Mouse (Mus musculus) neural tube, embryonic 15.5 days (tissue): ENCODE measurements around the gene Clta. TPM values are rescaled to one million over a fixed set of nuclear protein-coding genes. Genes with fewer than 3 reads are reported as not detected.
A peak's percentile ranks its signal among the peaks of the same experiment; 100 is the strongest.

ENCODE experiments used
- ATAC-seq: fragments of 200-750 bp; cut with Nextera tagmentation; 2 replicates; pipeline ENCODE4 v1.8.0; 2017; ENCODE audit warnings: mild to moderate bottlenecking, moderate TSS enrichment, moderate library complexity; ENCODE audit not compliant: low FRiP score
- H3K27ac ChIP-seq: fragments of 300-500 bp; sonication (generic); replicated peaks from 2 replicates; pipeline ENCODE4 v1.5.1; 2015; ENCODE audit warnings: mild to moderate bottlenecking, inconsistent platforms
- H3K27me3 ChIP-seq: fragments of 300-500 bp; sonication (generic); replicated peaks from 2 replicates; pipeline ENCODE4 v1.6.1; 2015; ENCODE audit warnings: inconsistent platforms
- H3K36me3 ChIP-seq: fragments of 300-500 bp; sonication (generic); 2 replicates; pipeline ENCODE4 v1.6.1; 2015; ENCODE audit warnings: inconsistent platforms
- H3K4me1 ChIP-seq: fragments of 300-500 bp; sonication (generic); 2 replicates; pipeline ENCODE4 v1.6.1; 2015; ENCODE audit warnings: inconsistent platforms
- H3K4me2 ChIP-seq: fragments of 300-500 bp; sonication (generic); 2 replicates; pipeline ENCODE4 v1.6.1; 2015; ENCODE audit warnings: inconsistent platforms, mild to moderate bottlenecking, moderate library complexity
- H3K4me3 ChIP-seq: fragments of 300-500 bp; sonication (generic); replicated peaks from 2 replicates; pipeline ENCODE4 v1.5.1; 2015; ENCODE audit warnings: mild to moderate bottlenecking, inconsistent platforms
- H3K9ac ChIP-seq: fragments of 300-500 bp; sonication (generic); replicated peaks from 2 replicates; pipeline ENCODE4 v1.6.1; 2015; ENCODE audit warnings: mild to moderate bottlenecking, inconsistent platforms
- H3K9me3 ChIP-seq: fragments of 300-500 bp; sonication (generic); replicated peaks from 2 replicates; pipeline ENCODE4 v1.6.1; 2016; ENCODE audit warnings: inconsistent platforms
- WGBS: fragments of 180-500 bp; shearing (Covaris S2); methylation state at CpG from one replicate; pipeline ENCODE4 v1.1.7; 2015; ENCODE audit warnings: mixed read lengths; 5-methylcytosine and 5-hydroxymethylcytosine counted together
- polyA plus RNA-seq: library from polyadenylated mRNA; unstranded; fragments of >200 nt; fragmentation: Nextera tagmentation; extraction: Ambion mirVana; gene quantifications from 2 replicates; pipeline ENCODE4 v1.2.1, GENCODE M21; 2015

The Clta gene
- polyA plus RNA-seq: 342 and 381 TPM in 2 replicates

- no peak within 1 kb of the TSS for H3K9ac ChIP-seq
- H3K4me2 ChIP-seq: no peak within 1 kb of the TSS
- WGBS: 92% methylated on average over 5 of the region's 5 CpGs
- no peaks in the 10 kb centered on the region for H3K27me3 ChIP-seq
- H3K9me3 ChIP-seq: no peaks in the 10 kb centered on the region
- no peak within 1 kb of the TSS for H3K4me3 ChIP-seq
- no peak within 1 kb of the TSS for H3K27ac ChIP-seq
- no peaks in the 10 kb centered on the region for H3K36me3 ChIP-seq
- ATAC-seq: no peak
- no peaks in the 10 kb centered on the region for H3K4me1 ChIP-seq
Measured at GRCm38 (mm10) chr4:44004126-44004525, at the start of gene Clta. Gene Clta (plus strand): TSS chr4:44004452.

- peak; percentile 86 for ATAC-seq
- no peaks in the 10 kb centered on the region for H3K36me3 ChIP-seq
- peak within 1 kb of the TSS; percentile 73 for H3K4me3 ChIP-seq
- under 1% methylated on average over 45 of the region's 45 CpGs for WGBS
- H3K9me3 ChIP-seq: no peaks in the 10 kb centered on the region
- no peaks in the 10 kb centered on the region for H3K27me3 ChIP-seq
- H3K4me1 ChIP-seq: peaks cover 31% of the 10 kb centered on the region
- H3K4me2 ChIP-seq: peak within 1 kb of the TSS; percentile 97
- peak within 1 kb of the TSS; percentile 61 for H3K9ac ChIP-seq
- peak within 1 kb of the TSS; percentile 81 for H3K27ac ChIP-seq
Measured at GRCm38 (mm10) chr4:43957292-43957845, 46.9 kb upstream of the Clta start, which contains the start of gene Glipr2. Gene Glipr2 (plus strand): TSS chr4:43957401.

GRCm38 (mm10) chr4:43957846-43958461 lies 46.3 kb upstream of the Clta start:
- H3K9ac ChIP-seq: peak overlapping the region; percentile 61
- no peaks in the 10 kb centered on the region for H3K27me3 ChIP-seq
- peak overlapping the region; percentile 81 for H3K27ac ChIP-seq
- H3K9me3 ChIP-seq: no peaks in the 10 kb centered on the region
- H3K4me3 ChIP-seq: peak overlapping the region; percentile 73
- WGBS: under 1% methylated on average over 26 of the region's 26 CpGs
- H3K36me3 ChIP-seq: no peaks in the 10 kb centered on the region
- ATAC-seq: peak; percentile 78
- H3K4me2 ChIP-seq: peak overlapping the region; percentile 97
- peaks cover 31% of the 10 kb centered on the region for H3K4me1 ChIP-seq

DNA sequence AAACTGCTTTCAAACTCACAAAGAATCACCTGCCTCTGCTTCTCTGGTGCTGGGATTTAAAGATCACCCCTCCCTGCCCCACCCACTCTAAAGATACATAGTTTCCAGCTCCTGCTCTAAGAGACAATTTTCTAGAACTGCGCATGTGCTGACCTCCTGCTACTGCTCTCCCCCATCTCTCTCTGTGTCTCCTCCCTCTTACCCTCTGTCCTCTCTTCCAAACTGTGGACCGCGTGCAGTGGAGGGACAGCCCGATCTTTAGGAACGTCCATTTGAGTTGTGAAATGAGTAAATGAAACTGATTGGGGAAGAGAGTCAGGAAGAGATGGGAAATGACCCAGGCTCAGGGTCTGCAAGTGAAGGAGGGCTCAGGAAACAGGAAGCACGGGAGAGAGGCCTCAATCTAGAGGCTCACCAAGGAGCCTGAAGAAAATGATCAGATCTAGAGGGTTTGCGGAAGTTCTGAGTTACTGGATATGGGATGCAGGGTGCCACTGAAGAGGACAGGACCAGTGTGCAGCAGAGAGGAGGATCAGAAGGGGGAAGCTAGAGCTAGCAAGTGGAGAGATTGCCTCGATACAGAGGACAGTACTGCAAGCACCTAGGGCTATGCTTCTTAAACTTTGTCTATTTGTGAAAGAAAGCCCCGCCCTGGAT lies 44.6 kb upstream of the Clta start:
- Histone ChIP-seq H3K36me3 (no peaks in the 10 kb centered on the region), H3K4me1 (peaks cover 36% of the 10 kb centered on the region), H3K9ac (no peak overlapping the region), H3K9me3 (no peaks in the 10 kb centered on the region), H3K27ac (no peak overlapping the region), H3K4me2 (peak overlapping the region; percentile 97), H3K4me3 (no peak overlapping the region), H3K27me3 (no peaks in the 10 kb centered on the region)
- WGBS: 74% methylated on average over 9 of the region's 9 CpGs
- ATAC-seq: no peak

DNA sequence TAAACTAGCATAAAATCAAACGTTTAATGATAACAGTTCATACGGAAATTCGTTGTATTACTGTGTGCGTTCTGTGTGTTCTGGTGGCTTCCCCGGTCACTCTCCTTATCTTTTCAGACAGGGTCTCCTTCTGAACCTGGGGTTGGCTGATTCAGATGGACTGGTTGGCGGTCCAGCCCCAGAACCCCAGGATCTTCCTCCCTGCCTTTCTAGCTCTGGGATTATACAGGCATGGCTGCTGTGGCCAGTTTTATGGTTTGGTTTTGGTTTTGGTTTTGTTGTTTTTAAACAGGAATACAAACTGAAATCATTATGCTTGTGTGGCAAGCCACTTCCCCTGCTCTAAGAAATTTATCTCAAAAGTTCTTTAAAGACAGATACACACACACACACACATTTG lies 44.0 kb upstream of the Clta start:
- Histone ChIP-seq H3K9me3 (no peaks in the 10 kb centered on the region), H3K9ac (no peak overlapping the region), H3K27ac (no peak overlapping the region), H3K4me1 (peaks cover 36% of the 10 kb centered on the region), H3K27me3 (no peaks in the 10 kb centered on the region), H3K4me3 (no peak overlapping the region), H3K36me3 (no peaks in the 10 kb centered on the region), H3K4me2 (0 out of 2 replicates have a peak overlapping the region, but pooled peaks have one; percentile 97)
- ATAC-seq: no peak
- 95% methylated on average over 6 of the region's 6 CpGs for WGBS

GRCm38 (mm10) chr4:43964326-43964833 lies 39.9 kb upstream of the Clta start:
- Histone ChIP-seq H3K4me3 (no peak overlapping the region), H3K4me2 (no peak overlapping the region), H3K36me3 (0 out of 2 replicates have a peak, but pooled peaks cover 2% of the 10 kb centered on the region), H3K4me1 (peaks cover 24% of the 10 kb centered on the region), H3K9ac (no peak overlapping the region), H3K27me3 (no peaks in the 10 kb centered on the region), H3K27ac (no peak overlapping the region), H3K9me3 (no peaks in the 10 kb centered on the region)
- ATAC-seq: no peak
- 58% methylated on average over 2 of the region's 2 CpGs for WGBS

GRCm38 (mm10) chr4:43964951-43965684 lies 39.1 kb upstream of the Clta start:
- Histone ChIP-seq H3K9ac (no peak overlapping the region), H3K9me3 (no peaks in the 10 kb centered on the region), H3K4me2 (no peak overlapping the region), H3K36me3 (0 out of 2 replicates have a peak, but pooled peaks cover 2% of the 10 kb centered on the region), H3K4me1 (peaks cover 19% of the 10 kb centered on the region), H3K27ac (no peak overlapping the region), H3K27me3 (no peaks in the 10 kb centered on the region), H3K4me3 (no peak overlapping the region)
- ATAC-seq: no peak
- 50% methylated on average over 4 of the region's 4 CpGs for WGBS

DNA sequence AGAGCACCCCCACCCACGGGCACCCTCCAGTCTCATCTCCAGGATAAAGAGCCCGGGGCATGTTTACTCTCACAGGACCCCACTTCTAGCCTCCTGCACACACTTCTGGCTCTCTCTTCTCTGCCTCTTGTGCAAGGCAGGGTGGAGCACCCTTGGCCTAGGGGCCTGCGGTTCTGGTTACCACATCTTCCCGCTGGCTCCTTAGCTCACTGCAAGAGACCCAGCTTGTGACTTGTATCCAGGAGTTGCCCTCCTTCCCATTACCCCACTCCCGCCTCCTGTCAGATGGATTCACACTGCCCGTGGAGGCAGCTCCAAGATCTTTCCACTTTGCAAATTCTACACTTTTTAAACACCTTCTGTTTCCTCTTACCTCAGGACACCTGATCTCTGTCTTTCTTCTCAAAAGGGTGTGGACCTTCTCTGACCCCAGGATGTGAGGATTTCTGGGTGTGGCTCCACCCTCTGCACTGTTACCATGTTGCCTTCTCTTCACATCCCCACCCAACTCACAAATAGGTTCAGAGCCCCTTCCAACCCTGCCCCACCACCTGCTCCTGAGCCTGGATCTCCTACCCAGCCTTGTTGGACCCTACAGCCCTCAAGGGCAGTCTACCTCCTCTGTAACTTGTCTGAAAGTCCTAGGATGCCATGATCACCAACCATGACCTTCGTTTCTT lies 38.3 kb upstream of the Clta start:
- Histone ChIP-seq H3K27ac (no peak overlapping the region), H3K4me1 (peaks cover 18% of the 10 kb centered on the region), H3K36me3 (peaks cover 6% of the 10 kb centered on the region), H3K9me3 (no peaks in the 10 kb centered on the region), H3K4me3 (no peak overlapping the region), H3K27me3 (no peaks in the 10 kb centered on the region), H3K4me2 (no peak overlapping the region), H3K9ac (no peak overlapping the region)
- no peak for ATAC-seq
- WGBS: 86% methylated on average over 7 of the region's 7 CpGs

- Histone ChIP-seq H3K27ac (no peak overlapping the region), H3K4me2 (no peak overlapping the region), H3K9me3 (no peaks in the 10 kb centered on the region), H3K36me3 (peaks cover 6% of the 10 kb centered on the region), H3K27me3 (no peaks in the 10 kb centered on the region), H3K4me1 (peaks cover 35% of the 10 kb centered on the region), H3K4me3 (no peak overlapping the region), H3K9ac (no peak overlapping the region)
- WGBS: 51% methylated on average over 13 of the region's 13 CpGs
- no peak for ATAC-seq
Measured at GRCm38 (mm10) chr4:43968650-43969049, 35.6 kb upstream of the Clta start.

- no peaks in the 10 kb centered on the region for H3K9me3 ChIP-seq
- 8% methylated on average over 4 of the region's 4 CpGs for WGBS
- no peak overlapping the region for H3K9ac ChIP-seq
- no peaks in the 10 kb centered on the region for H3K27me3 ChIP-seq
- H3K4me3 ChIP-seq: no peak overlapping the region
- H3K36me3 ChIP-seq: peaks cover 6% of the 10 kb centered on the region
- no peak overlapping the region for H3K4me2 ChIP-seq
- ATAC-seq: no peak
- no peak overlapping the region for H3K27ac ChIP-seq
- H3K4me1 ChIP-seq: peaks cover 31% of the 10 kb centered on the region
Measured at GRCm38 (mm10) chr4:43969373-43969772, 34.9 kb upstream of the Clta start.
